Mouse (Mus musculus): Measurements from ENCODE around the gene Rcc1.

DNA sequence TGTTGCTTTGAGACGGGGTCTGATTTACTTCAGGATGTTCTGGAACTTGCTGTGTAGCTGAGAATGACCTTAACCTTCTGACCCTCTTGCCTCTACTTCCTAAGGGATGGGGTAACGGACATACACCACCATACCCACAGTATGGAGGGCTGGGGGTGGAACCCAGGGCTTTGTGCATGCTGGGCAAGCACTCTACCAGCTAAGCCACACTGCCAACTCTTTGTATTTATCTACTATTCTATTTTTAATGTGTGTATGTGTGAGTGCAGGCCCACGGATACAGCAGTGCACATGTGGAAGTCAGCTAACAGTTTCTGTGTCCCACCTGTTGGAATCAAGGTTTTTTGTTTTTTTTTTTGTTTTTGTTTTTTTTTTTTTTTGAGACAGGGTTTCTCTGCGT, 6.1 kb upstream of the Rcc1 start:
- TF ChIP-seq CTCF (IDR thresholded peaks at IDR 0.05; ENCODE audit: low read depth) = no peak
- no peak for TF ChIP-seq EP300 (IDR thresholded peaks at IDR 0.05; ENCODE audit: low read depth)

All from heart, postnatal 0 days (tissue).